Mouse (Mus musculus) hindbrain, embryonic 16.5 days (tissue): ENCODE results near the gene Adamts14. TPM values are rescaled to one million over a fixed set of nuclear protein-coding genes. Genes with fewer than 3 reads are reported as not detected.

ENCODE experiments used
- ATAC-seq: fragments of 200-750 bp; cut with Nextera tagmentation; 2 replicates; pipeline ENCODE4 v1.8.0; 2017; ENCODE audit warnings: moderate TSS enrichment, moderate library complexity
- H3K27ac ChIP-seq: fragments of 300-500 bp; sonication (generic); 2 replicates; pipeline ENCODE4 v1.5.1; 2014; ENCODE audit warnings: low read depth, mild to moderate bottlenecking, control low read depth, low read length, moderate library complexity
- H3K27me3 ChIP-seq: fragments of 300-500 bp; sonication (generic); replicated peaks from 2 replicates; pipeline ENCODE4 v1.6.1; 2014; ENCODE audit warnings: low read length; ENCODE audit not compliant: control insufficient read depth, insufficient read depth
- H3K36me3 ChIP-seq: fragments of 300-500 bp; sonication (generic); 2 replicates; pipeline ENCODE4 v1.6.1; 2014; ENCODE audit warnings: mild to moderate bottlenecking, low read length, moderate library complexity, mixed read lengths; ENCODE audit not compliant: control insufficient read depth, insufficient read depth
- H3K4me1 ChIP-seq: fragments of 300-500 bp; sonication (generic); 2 replicates; pipeline ENCODE4 v1.6.1; 2014; ENCODE audit warnings: low read depth, low read length; ENCODE audit not compliant: control insufficient read depth, insufficient read depth
- H3K4me2 ChIP-seq: fragments of 300-500 bp; sonication (generic); 2 replicates; pipeline ENCODE4 v1.6.1; 2014; ENCODE audit warnings: mild to moderate bottlenecking, low read length, control low read depth, moderate library complexity
- H3K4me3 ChIP-seq: fragments of 300-500 bp; sonication (generic); 2 replicates; pipeline ENCODE4 v1.5.1; 2014; ENCODE audit warnings: mild to moderate bottlenecking, low read length, control low read depth, moderate library complexity
- H3K9ac ChIP-seq: fragments of 300-500 bp; sonication (generic); 2 replicates; pipeline ENCODE4 v1.6.1; 2014; ENCODE audit warnings: low read depth, mild to moderate bottlenecking, control low read depth, low read length, moderate library complexity
- H3K9me3 ChIP-seq: fragments of 300-500 bp; sonication (generic); 2 replicates; pipeline ENCODE4 v1.6.1; 2014; ENCODE audit warnings: mild to moderate bottlenecking, low read length, moderate library complexity; ENCODE audit not compliant: control insufficient read depth
- WGBS: fragments of 180-500 bp; shearing (Covaris S2); extraction: QIAGEN DNeasy Blood & Tissue Kit; methylation state at CpG from one replicate; pipeline ENCODE4 v1.1.7; 2014; 5-methylcytosine and 5-hydroxymethylcytosine counted together
- polyA plus RNA-seq: library from polyadenylated mRNA; unstranded; fragments of >200 nt; fragmentation: Nextera tagmentation; extraction: Ambion mirVana; gene quantifications from 2 replicates; pipeline ENCODE4 v1.2.1, GENCODE M21; 2015

Gene Adamts14
- polyA plus RNA-seq, 1 experiment from 2014 or later: 0.29 TPM

- ATAC-seq: no peak
- H3K9ac ChIP-seq: no peak overlapping the region
- no peaks in the 10 kb centered on the region for H3K27me3 ChIP-seq
- WGBS: 77% methylated on average over 3 of the region's 3 CpGs
- no peak overlapping the region for H3K27ac ChIP-seq
- H3K9me3 ChIP-seq: no peaks in the 10 kb centered on the region
- H3K4me1 ChIP-seq: no peaks in the 10 kb centered on the region
- no peak overlapping the region for H3K4me2 ChIP-seq
- H3K4me3 ChIP-seq: no peak overlapping the region
- H3K36me3 ChIP-seq: no peaks in the 10 kb centered on the region
Measured at GRCm38 (mm10) chr10:61187001-61187400, 86.2 kb downstream of the Adamts14 start.

- H3K4me1 ChIP-seq: no peaks in the 10 kb centered on the region
- 68% methylated on average over 6 of the region's 6 CpGs for WGBS
- no peaks in the 10 kb centered on the region for H3K27me3 ChIP-seq
- no peaks in the 10 kb centered on the region for H3K36me3 ChIP-seq
- no peak overlapping the region for H3K27ac ChIP-seq
- no peak overlapping the region for H3K4me3 ChIP-seq
- ATAC-seq: no peak
- no peak overlapping the region for H3K4me2 ChIP-seq
- H3K9ac ChIP-seq: no peak overlapping the region
- no peaks in the 10 kb centered on the region for H3K9me3 ChIP-seq
Measured at GRCm38 (mm10) chr10:61179927-61180326, 93.3 kb downstream of the Adamts14 start.

DNA sequence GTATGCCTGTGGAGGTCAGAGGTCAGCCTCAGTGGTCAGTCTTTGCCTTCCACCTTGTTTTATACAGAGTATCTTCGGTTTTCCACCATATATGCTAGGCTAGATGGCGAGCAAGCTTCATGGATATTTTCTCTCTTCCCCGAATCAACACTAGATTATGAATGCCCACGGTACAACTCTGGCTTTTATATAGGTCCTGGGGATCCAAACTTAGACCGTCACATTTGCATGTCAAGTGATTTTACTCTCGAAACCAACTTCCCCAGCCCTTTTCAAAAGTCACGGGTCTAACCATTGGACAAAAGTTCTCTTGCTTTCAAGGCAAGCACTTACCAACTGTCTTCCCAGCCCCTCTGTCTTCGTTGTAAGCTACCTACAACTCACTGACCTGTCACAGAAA, 94.6 kb downstream of the Adamts14 start:
- Histone ChIP-seq H3K27me3 (no peaks in the 10 kb centered on the region), H3K36me3 (no peaks in the 10 kb centered on the region), H3K4me3 (no peak overlapping the region), H3K9me3 (no peaks in the 10 kb centered on the region), H3K4me1 (no peaks in the 10 kb centered on the region), H3K27ac (no peak overlapping the region), H3K4me2 (no peak overlapping the region), H3K9ac (no peak overlapping the region)
- no peak for ATAC-seq
- WGBS: 88% methylated on average over 8 of the region's 8 CpGs

- no peaks in the 10 kb centered on the region for H3K4me1 ChIP-seq
- WGBS: 85% methylated on average over 4 of the region's 4 CpGs
- no peak for ATAC-seq
Measured at GRCm38 (mm10) chr10:61177751-61178150, 95.5 kb downstream of the Adamts14 start.

DNA sequence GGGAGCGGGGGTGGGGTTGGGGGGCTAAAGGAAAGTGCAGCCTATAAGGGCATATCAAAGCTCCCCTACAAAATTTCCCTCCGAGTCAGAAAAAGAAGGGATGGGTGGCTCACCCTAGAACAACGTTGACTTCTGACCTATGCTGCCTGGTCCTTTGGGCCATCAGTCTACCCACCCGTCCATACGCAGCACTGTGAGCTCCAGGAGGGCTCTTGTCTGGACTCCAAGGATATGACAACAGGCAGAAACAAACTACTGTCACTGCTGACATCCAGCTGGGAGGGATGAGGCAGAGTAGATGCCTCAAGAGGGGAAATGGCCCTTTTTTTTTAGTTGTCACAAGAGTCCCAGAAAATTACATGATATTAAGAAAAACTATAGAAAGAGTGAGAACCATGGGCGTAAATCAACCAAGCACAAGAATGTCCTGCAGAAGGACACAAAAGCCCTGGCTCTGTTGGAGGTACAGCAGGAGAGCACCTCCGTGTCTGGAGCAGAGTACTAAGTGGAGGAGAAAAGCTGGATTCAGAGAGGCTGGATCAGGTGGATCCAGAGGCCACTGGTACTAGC, 96.9 kb downstream of the Adamts14 start:
- Histone ChIP-seq H3K36me3 (no peaks in the 10 kb centered on the region), H3K27me3 (no peaks in the 10 kb centered on the region), H3K9ac (no peak overlapping the region), H3K4me1 (no peaks in the 10 kb centered on the region), H3K27ac (no peak overlapping the region), H3K4me2 (peak overlapping the region; percentile 37; the same call in 1 of the 2 replicates), H3K4me3 (no peak overlapping the region), H3K9me3 (no peaks in the 10 kb centered on the region)
- no peak for ATAC-seq
- WGBS: 43% methylated on average over 7 of the region's 7 CpGs

More at GRCm38 (mm10) chr10:61177751-61178150, 95.5 kb downstream of the Adamts14 start:
- Histone ChIP-seq H3K9me3 (no peaks in the 10 kb centered on the region), H3K9ac (no peak overlapping the region), H3K27me3 (no peaks in the 10 kb centered on the region), H3K4me3 (no peak overlapping the region), H3K27ac (no peak overlapping the region), H3K4me2 (no peak overlapping the region), H3K36me3 (no peaks in the 10 kb centered on the region)

GRCm38 (mm10) chr10:61175442-61176204, 97.6 kb downstream of the Adamts14 start:
- H3K4me3 ChIP-seq: no peak overlapping the region
- no peak for ATAC-seq
- H3K27me3 ChIP-seq: no peaks in the 10 kb centered on the region
- H3K9ac ChIP-seq: no peak overlapping the region
- peak overlapping the region; percentile 37; the same call in 1 of the 2 replicates for H3K4me2 ChIP-seq
- H3K4me1 ChIP-seq: no peaks in the 10 kb centered on the region
- H3K36me3 ChIP-seq: no peaks in the 10 kb centered on the region
- H3K9me3 ChIP-seq: no peaks in the 10 kb centered on the region
- no peak overlapping the region for H3K27ac ChIP-seq
- 11% methylated on average over 24 of the region's 24 CpGs for WGBS

- H3K27ac ChIP-seq: no peak overlapping the region
- H3K9me3 ChIP-seq: no peaks in the 10 kb centered on the region
- H3K4me1 ChIP-seq: no peaks in the 10 kb centered on the region
- no peaks in the 10 kb centered on the region for H3K27me3 ChIP-seq
- WGBS: 45% methylated on average over 13 of the region's 13 CpGs
- H3K4me2 ChIP-seq: no peak overlapping the region
- ATAC-seq: no peak
- H3K36me3 ChIP-seq: no peaks in the 10 kb centered on the region
- H3K9ac ChIP-seq: no peak overlapping the region
- H3K4me3 ChIP-seq: no peak overlapping the region
Measured at GRCm38 (mm10) chr10:61174711-61175441, 98.4 kb downstream of the Adamts14 start.

GRCm38 (mm10) chr10:61172496-61172895, 100.7 kb downstream of the Adamts14 start:
- Histone ChIP-seq H3K4me1 (no peaks in the 10 kb centered on the region), H3K27me3 (no peaks in the 10 kb centered on the region), H3K4me3 (no peak overlapping the region), H3K9ac (no peak overlapping the region), H3K9me3 (no peaks in the 10 kb centered on the region), H3K4me2 (no peak overlapping the region), H3K36me3 (no peaks in the 10 kb centered on the region), H3K27ac (no peak overlapping the region)
- ATAC-seq: no peak
- 87% methylated on average over 4 of the region's 4 CpGs for WGBS

DNA sequence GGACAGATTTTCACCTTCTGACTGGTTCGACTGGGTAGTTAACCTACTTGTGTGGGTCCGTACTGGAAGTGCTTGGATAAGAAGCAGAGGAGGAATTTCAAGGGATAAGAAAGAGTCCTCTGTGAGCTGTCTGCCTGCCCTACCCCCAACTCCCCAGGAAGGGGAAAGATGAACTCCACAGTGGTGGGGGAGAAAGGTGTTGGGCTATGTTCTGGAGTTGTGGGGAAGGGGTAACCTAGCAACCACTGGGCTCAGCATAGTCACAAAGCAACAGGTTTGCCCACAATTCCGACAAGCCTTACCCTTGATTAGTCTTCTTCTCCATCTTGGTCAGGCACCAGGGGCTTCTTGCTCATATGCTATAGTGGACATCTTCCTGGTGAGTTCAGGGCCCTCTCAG, 101.6 kb downstream of the Adamts14 start, which contains the start of gene Tbata:
Gene Tbata (plus strand): TSS at position 301 of the 400 bp plus-strand sequence.
- Histone ChIP-seq H3K4me1 (no peaks in the 10 kb centered on the region), H3K9ac (no peak within 1 kb of the TSS), H3K4me2 (no peak within 1 kb of the TSS), H3K9me3 (no peaks in the 10 kb centered on the region), H3K27me3 (no peaks in the 10 kb centered on the region), H3K27ac (no peak within 1 kb of the TSS), H3K36me3 (no peaks in the 10 kb centered on the region), H3K4me3 (no peak within 1 kb of the TSS)
- WGBS: 72% methylated on average over 3 of the region's 3 CpGs
- ATAC-seq: no peak
